Mouse (Mus musculus): ENCODE measurements around the gene Crocc. TPM values are rescaled to one million over a fixed set of nuclear protein-coding genes. Genes with fewer than 3 reads are reported as not detected.

Gene Crocc
- polyA plus RNA-seq, 1 experiment from 2014 or later: 1.6 TPM

DNA sequence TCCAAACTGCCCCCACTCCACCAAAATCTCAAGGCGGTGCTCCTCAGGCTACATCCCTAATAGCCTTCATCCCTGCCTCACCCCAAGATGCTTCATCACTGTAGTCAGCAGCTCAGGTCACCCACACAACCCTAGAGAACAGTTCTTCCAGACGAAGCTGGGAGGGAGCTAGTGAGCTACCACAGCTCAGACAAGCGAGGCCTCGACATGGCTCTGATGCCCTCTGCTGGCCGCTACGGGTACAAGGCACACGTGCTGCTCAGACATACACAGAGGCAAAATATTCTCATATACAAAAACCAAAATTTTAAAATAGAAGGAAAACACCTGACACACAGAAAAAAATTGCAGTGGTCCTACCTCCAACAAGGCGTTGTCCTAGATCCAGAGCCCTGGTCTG is 4.8 kb upstream of the Crocc start:
- Histone ChIP-seq H3K36me3 (ENCODE audit: control insufficient read depth, insufficient read depth, low read length) (peaks cover 34% of the 10 kb centered on the region), H3K4me2 (replicated peaks; ENCODE audit: low read depth) (no peak overlapping the region), H3K27ac (replicated peaks) (no peak overlapping the region), H3K9me3 (ENCODE audit: control insufficient read depth, low read length) (no peaks in the 10 kb centered on the region), H3K9ac (ENCODE audit: low read length) (no peak overlapping the region), H3K4me3 (ENCODE audit: low read depth, low read length) (no peak overlapping the region), H3K4me1 (replicated peaks; ENCODE audit: control insufficient read depth, insufficient read depth) (no peaks in the 10 kb centered on the region), H3K27me3 (ENCODE audit: control insufficient read depth, insufficient read depth, low read length) (no peaks in the 10 kb centered on the region)
- 4% methylated on average over 8 of the region's 8 CpGs for WGBS
- TF ChIP-seq EP300 (optimal IDR thresholded peaks at IDR 0.05) (no peak), CTCF (IDR thresholded peaks at IDR 0.05; ENCODE audit: low read depth) (peak; percentile 100)
- ATAC-seq (ENCODE audit: low FRiP score, low TSS enrichment) (peak; percentile 47), DNase-seq (ENCODE audit: low spot score) (peak; percentile 89)

DNA sequence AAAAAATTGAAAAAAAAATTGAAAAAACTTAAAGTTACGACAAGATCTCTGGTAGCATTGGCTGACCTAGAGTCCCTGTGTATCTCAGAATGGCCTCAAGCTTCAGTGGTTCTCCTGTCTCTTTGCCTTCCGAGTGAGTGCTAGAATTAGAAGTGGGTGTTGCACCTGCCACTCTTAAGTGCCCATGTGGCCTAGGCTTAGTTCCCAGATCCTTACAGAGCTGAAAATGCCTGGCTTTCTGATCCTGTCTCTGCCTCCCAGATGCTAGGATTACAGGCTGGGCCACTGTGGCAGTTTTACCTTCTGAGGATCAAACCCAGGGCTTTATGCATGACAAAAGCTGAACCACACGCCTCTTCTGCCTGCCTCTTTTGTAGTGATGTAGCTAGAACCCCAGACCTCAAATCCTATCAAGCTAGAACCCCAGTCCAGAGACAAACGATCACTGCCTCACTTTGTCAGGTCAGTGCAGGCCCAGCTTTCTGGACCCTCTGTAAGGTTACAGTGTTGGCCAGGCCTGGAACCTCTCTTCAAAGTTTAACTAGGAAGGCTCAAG is 3.8 kb upstream of the Crocc start:
- H3K4me2 ChIP-seq (replicated peaks; ENCODE audit: low read depth): no peak overlapping the region
- WGBS: 84% methylated on average over 4 of the region's 4 CpGs
- no peak for TF ChIP-seq CTCF (IDR thresholded peaks at IDR 0.05; ENCODE audit: low read depth)
- TF ChIP-seq EP300 (optimal IDR thresholded peaks at IDR 0.05): no peak
- no peak overlapping the region for H3K9ac ChIP-seq (ENCODE audit: low read length)
- no peak overlapping the region for H3K4me3 ChIP-seq (ENCODE audit: low read depth, low read length)
- no peak for ATAC-seq (ENCODE audit: low FRiP score, low TSS enrichment)
- H3K27ac ChIP-seq (replicated peaks): no peak overlapping the region
- H3K9me3 ChIP-seq (ENCODE audit: control insufficient read depth, low read length): no peaks in the 10 kb centered on the region
- no peak for DNase-seq (ENCODE audit: low spot score)
- no peaks in the 10 kb centered on the region; the same call in 1 of the 2 replicates for H3K4me1 ChIP-seq (replicated peaks; ENCODE audit: control insufficient read depth, insufficient read depth)
- no peaks in the 10 kb centered on the region for H3K27me3 ChIP-seq (ENCODE audit: control insufficient read depth, insufficient read depth, low read length)
- H3K36me3 ChIP-seq (ENCODE audit: control insufficient read depth, insufficient read depth, low read length): peaks cover 30% of the 10 kb centered on the region

DNA sequence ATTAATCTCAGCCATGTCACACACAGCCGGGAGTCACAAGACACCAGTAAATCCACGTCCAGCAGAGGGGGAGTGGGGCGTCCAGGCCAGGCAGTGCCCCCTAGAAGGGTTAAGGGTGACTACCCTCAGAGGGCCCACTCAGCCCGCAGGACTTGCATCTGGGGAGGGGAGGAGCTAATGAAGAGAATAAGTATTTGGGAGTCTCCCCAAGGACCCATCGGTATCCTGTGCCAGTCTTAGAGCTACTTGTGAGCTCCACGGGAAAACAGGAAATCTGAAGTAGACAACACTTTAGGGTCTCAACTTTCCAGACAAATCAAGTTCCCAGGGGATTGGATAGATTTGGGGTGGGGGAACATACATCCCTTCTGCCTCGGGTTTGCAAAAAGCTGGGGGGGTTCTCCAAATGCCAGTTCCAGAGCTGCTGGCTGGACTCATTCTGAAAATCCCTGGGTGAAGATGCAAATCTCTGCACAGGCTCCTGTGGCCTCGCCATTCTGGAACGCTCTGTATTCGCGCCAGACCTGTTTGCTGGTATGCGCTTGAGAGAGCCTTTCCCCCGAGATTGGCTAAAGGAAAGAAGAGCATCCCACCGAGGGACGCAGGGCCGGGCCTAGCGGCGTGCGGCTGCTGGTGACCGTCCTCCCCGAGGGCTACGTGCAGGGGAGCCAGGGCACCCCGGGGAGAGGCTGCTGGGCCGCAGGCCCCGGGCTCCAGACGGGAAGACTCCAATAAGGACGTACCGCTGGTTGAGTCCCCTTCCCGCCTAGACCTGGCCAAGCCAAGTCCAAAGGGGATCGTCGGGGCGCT is 529 bp downstream of the Crocc start:
- Histone ChIP-seq H3K9me3 (ENCODE audit: control insufficient read depth, low read length) (no peaks in the 10 kb centered on the region), H3K4me3 (ENCODE audit: low read depth, low read length) (peak overlapping the region; percentile 67), H3K4me2 (replicated peaks; ENCODE audit: low read depth) (peak overlapping the region; percentile 79), H3K36me3 (ENCODE audit: control insufficient read depth, insufficient read depth, low read length) (no peaks in the 10 kb centered on the region), H3K9ac (ENCODE audit: low read length) (peak overlapping the region; percentile 76), H3K4me1 (replicated peaks; ENCODE audit: control insufficient read depth, insufficient read depth) (no peaks in the 10 kb centered on the region; the same call in 1 of the 2 replicates), H3K27me3 (ENCODE audit: control insufficient read depth, insufficient read depth, low read length) (no peaks in the 10 kb centered on the region), H3K27ac (replicated peaks) (peak overlapping the region; percentile 90)
- whole genome bisulfite sequencing: 2% methylated on average over 30 of the region's 32 CpGs
- ATAC-seq (ENCODE audit: low FRiP score, low TSS enrichment) (no peak), DNase-seq (ENCODE audit: low spot score) (no peak)
- no peak for TF ChIP-seq CTCF (IDR thresholded peaks at IDR 0.05; ENCODE audit: low read depth)
- TF ChIP-seq EP300 (optimal IDR thresholded peaks at IDR 0.05): peak; percentile 0

DNA sequence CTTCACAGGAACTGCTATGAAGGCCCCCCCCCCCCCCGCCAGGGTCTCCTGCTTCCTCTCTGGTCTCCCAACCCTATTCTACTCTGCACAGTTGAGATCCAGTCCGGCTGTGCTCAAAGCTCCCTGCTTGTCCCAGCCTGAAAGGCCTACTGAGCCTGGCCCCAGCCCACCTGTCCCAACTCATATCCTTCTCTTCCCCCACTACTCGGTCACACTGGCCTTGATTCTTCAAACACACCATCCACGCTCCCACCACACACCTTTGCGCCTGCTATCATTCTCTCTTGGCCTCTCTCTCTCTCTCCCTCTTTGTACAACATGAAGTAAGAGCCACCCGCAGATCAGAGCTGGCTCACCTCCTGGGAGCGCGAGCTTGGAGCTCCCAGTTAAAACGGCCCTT is 1.5 kb downstream of the Crocc start:
- Histone ChIP-seq H3K4me2 (replicated peaks; ENCODE audit: low read depth) (no peak overlapping the region), H3K9ac (ENCODE audit: low read length) (0 out of 2 replicates have a peak overlapping the region, but pooled peaks have one; percentile 9), H3K27ac (replicated peaks) (no peak overlapping the region), H3K4me1 (replicated peaks; ENCODE audit: control insufficient read depth, insufficient read depth) (no peaks in the 10 kb centered on the region; the same call in 1 of the 2 replicates), H3K4me3 (ENCODE audit: low read depth, low read length) (no peak overlapping the region), H3K9me3 (ENCODE audit: control insufficient read depth, low read length) (no peaks in the 10 kb centered on the region), H3K36me3 (ENCODE audit: control insufficient read depth, insufficient read depth, low read length) (no peaks in the 10 kb centered on the region), H3K27me3 (ENCODE audit: control insufficient read depth, insufficient read depth, low read length) (no peaks in the 10 kb centered on the region)
- 62% methylated on average over 9 of the region's 9 CpGs for WGBS
- no peak for DNase-seq (ENCODE audit: low spot score)
- ATAC-seq (ENCODE audit: low FRiP score, low TSS enrichment): no peak
- no peak for TF ChIP-seq EP300 (optimal IDR thresholded peaks at IDR 0.05)
- TF ChIP-seq CTCF (IDR thresholded peaks at IDR 0.05; ENCODE audit: low read depth): no peak

DNA sequence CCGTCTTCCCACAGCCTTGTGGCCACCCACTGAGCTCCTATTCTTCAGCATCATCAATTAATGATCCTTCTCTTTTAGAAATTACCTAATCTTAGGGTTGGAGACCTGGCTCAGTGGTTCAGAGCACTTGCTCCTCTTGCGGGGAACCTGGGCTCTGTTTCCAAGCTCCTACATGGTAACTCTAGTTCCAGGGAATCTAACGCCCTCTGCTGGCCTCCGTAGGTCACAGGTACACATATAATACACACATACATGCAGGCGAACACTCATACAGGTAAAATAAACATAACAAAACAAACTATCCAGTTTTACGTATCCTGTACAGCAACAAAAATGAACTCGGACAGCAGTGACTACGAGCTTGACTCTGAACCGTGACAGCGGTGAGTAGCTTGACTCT is 3.4 kb downstream of the Crocc start:
- Histone ChIP-seq H3K36me3 (ENCODE audit: control insufficient read depth, insufficient read depth, low read length) (no peaks in the 10 kb centered on the region), H3K27me3 (ENCODE audit: control insufficient read depth, insufficient read depth, low read length) (no peaks in the 10 kb centered on the region), H3K27ac (replicated peaks) (no peak overlapping the region), H3K4me2 (replicated peaks; ENCODE audit: low read depth) (no peak overlapping the region), H3K9ac (ENCODE audit: low read length) (no peak overlapping the region), H3K4me3 (ENCODE audit: low read depth, low read length) (no peak overlapping the region), H3K9me3 (ENCODE audit: control insufficient read depth, low read length) (no peaks in the 10 kb centered on the region), H3K4me1 (replicated peaks; ENCODE audit: control insufficient read depth, insufficient read depth) (no peaks in the 10 kb centered on the region; the same call in 1 of the 2 replicates)
- ATAC-seq (ENCODE audit: low FRiP score, low TSS enrichment): no peak
- DNase-seq (ENCODE audit: low spot score): no peak
- WGBS: 95% methylated on average over 10 of the region's 10 CpGs
- TF ChIP-seq CTCF (IDR thresholded peaks at IDR 0.05; ENCODE audit: low read depth) (peak; percentile 13; the same call in 1 of the 2 replicates), EP300 (optimal IDR thresholded peaks at IDR 0.05) (no peak)

Data from stomach, postnatal 0 days (tissue).